27 mouse cellular contexts compared by ENCODE assay signal in genomic region chr10:129577066-129577465, GRCm38 (mm10). TPM values are rescaled to one million over a fixed set of nuclear protein-coding genes. Genes with fewer than 3 reads are reported as not detected.
DNase-seq lines count a peak whose midpoint lies in the region; ATAC-seq lines count a peak whose summit lies in the region.
"Had no signal": no experiment of that assay in that cellular context is flagged by ENCODE, and none has a peak within 500 bp of the region (broad histone marks: within the 10 kb centered on the region; RNA-seq: fewer than 3 reads in every experiment).

No protein-coding gene starts in this region.

- H3K9ac ChIP-seq in hindbrain, embryonic 11.5 days (ENCODE audit: low read depth, low read length) = no peak overlapping the region
- H3K9ac ChIP-seq in hindbrain, embryonic 16.5 days (ENCODE audit: low read depth, low read length) = no peak overlapping the region
- H3K9ac ChIP-seq in midbrain, embryonic 14.5 days (replicated peaks; ENCODE audit: low read length) = no peak overlapping the region
- no peak overlapping the region for H3K9ac ChIP-seq in midbrain, embryonic 16.5 days (ENCODE audit: low read depth, low read length)
- H3K9ac ChIP-seq: embryonic facial prominence, embryonic 12.5 days; forebrain, postnatal 0 days; hindbrain, embryonic 13.5 days had no signal

- DNase-seq in hindbrain, embryonic 11.5 days (ENCODE audit: low spot score) = peak; percentile 1
- peak; percentile 41 for DNase-seq in midbrain, embryonic 14.5 days
- DNase-seq in retina, postnatal 1 day = peak; percentile 3
- DNase-seq in embryo, embryonic 9.5 days (ENCODE audit: extremely low spot score) = no peak
- DNase-seq: adrenal gland, postnatal 10 days; cerebellum, adult 18-20 months; cerebellum, postnatal 10 days; embryo, embryonic 11 days; forebrain, postnatal 0 days; gastrocnemius, postnatal 14 days; heart, adult 2 months had no signal

- H3K4me1 ChIP-seq in hindbrain, embryonic 11.5 days (replicated peaks; ENCODE audit: control insufficient read depth, insufficient read depth, low read length) = no peaks in the 10 kb centered on the region
- no peaks in the 10 kb centered on the region for H3K4me1 ChIP-seq in hindbrain, embryonic 16.5 days (ENCODE audit: control insufficient read depth, insufficient read depth, low read depth, low read length)
- H3K4me1 ChIP-seq in midbrain, embryonic 14.5 days (ENCODE audit: control insufficient read depth, insufficient read depth, low read length) = no peaks in the 10 kb centered on the region
- no peaks in the 10 kb centered on the region for H3K4me1 ChIP-seq in midbrain, embryonic 16.5 days (ENCODE audit: control insufficient read depth, insufficient read depth, low read length)
- H3K4me1 ChIP-seq: embryonic facial prominence, embryonic 12.5 days; hindbrain, embryonic 13.5 days had no signal

- no peaks in the 10 kb centered on the region for H3K36me3 ChIP-seq in hindbrain, embryonic 11.5 days (ENCODE audit: control insufficient read depth, insufficient read depth, low read length)
- no peaks in the 10 kb centered on the region for H3K36me3 ChIP-seq in hindbrain, embryonic 16.5 days (ENCODE audit: control insufficient read depth, insufficient read depth, low read length)
- H3K36me3 ChIP-seq in midbrain, embryonic 14.5 days (ENCODE audit: control insufficient read depth, insufficient read depth, low read length) = no peaks in the 10 kb centered on the region
- no peaks in the 10 kb centered on the region for H3K36me3 ChIP-seq in midbrain, embryonic 16.5 days (ENCODE audit: control insufficient read depth, insufficient read depth, low read length)
- H3K36me3 ChIP-seq: embryonic facial prominence, embryonic 12.5 days; hindbrain, embryonic 13.5 days had no signal

- no peak overlapping the region for H3K4me3 ChIP-seq in hindbrain, embryonic 11.5 days (ENCODE audit: low read depth, low read length)
- no peak overlapping the region for H3K4me3 ChIP-seq in hindbrain, embryonic 16.5 days (ENCODE audit: low read length)
- no peak overlapping the region for H3K4me3 ChIP-seq in midbrain, embryonic 14.5 days (replicated peaks; ENCODE audit: low read depth, low read length)
- H3K4me3 ChIP-seq in midbrain, embryonic 16.5 days (ENCODE audit: low read depth, low read length) = no peak overlapping the region
- H3K4me3 ChIP-seq: embryonic facial prominence, embryonic 12.5 days; heart, adult 2 months; hindbrain, embryonic 13.5 days had no signal

- no peak overlapping the region for H3K4me2 ChIP-seq in hindbrain, embryonic 11.5 days (replicated peaks; ENCODE audit: low read depth, low read length)
- H3K4me2 ChIP-seq in hindbrain, embryonic 16.5 days (ENCODE audit: low read length) = no peak overlapping the region
- H3K4me2 ChIP-seq in midbrain, embryonic 14.5 days (ENCODE audit: low read length) = no peak overlapping the region
- no peak overlapping the region for H3K4me2 ChIP-seq in midbrain, embryonic 16.5 days (ENCODE audit: low read length)
- H3K4me2 ChIP-seq: embryonic facial prominence, embryonic 12.5 days; heart, embryonic 11.5 days; hindbrain, embryonic 13.5 days had no signal

- no peak overlapping the region for H3K27ac ChIP-seq in hindbrain, embryonic 11.5 days (ENCODE audit: low read depth, low read length)
- H3K27ac ChIP-seq in hindbrain, embryonic 16.5 days (ENCODE audit: low read depth, low read length) = no peak overlapping the region
- no peak overlapping the region for H3K27ac ChIP-seq in midbrain, embryonic 14.5 days (replicated peaks; ENCODE audit: low read depth, low read length)
- H3K27ac ChIP-seq in midbrain, embryonic 16.5 days (ENCODE audit: low read length) = no peak overlapping the region
- H3K27ac ChIP-seq: embryonic facial prominence, embryonic 12.5 days; heart, adult 2 months; hindbrain, embryonic 13.5 days had no signal

- WGBS in hindbrain, embryonic 11.5 days = 62% methylated on average over 1 of the region's 1 CpGs
- 45% methylated on average over 1 of the region's 1 CpGs for WGBS in hindbrain, embryonic 16.5 days
- WGBS in midbrain, embryonic 14.5 days = 46% methylated on average over 1 of the region's 1 CpGs
- WGBS in midbrain, embryonic 16.5 days = 62% methylated on average over 1 of the region's 1 CpGs

- H3K9me3 ChIP-seq in hindbrain, embryonic 11.5 days (ENCODE audit: control insufficient read depth, low read length) = no peaks in the 10 kb centered on the region
- H3K9me3 ChIP-seq in hindbrain, embryonic 16.5 days (ENCODE audit: control insufficient read depth, low read length) = no peaks in the 10 kb centered on the region
- no peaks in the 10 kb centered on the region for H3K9me3 ChIP-seq in midbrain, embryonic 14.5 days (ENCODE audit: control insufficient read depth, low read length)
- no peaks in the 10 kb centered on the region for H3K9me3 ChIP-seq in midbrain, embryonic 16.5 days (replicated peaks; ENCODE audit: control insufficient read depth, low read length, poor library complexity, severe bottlenecking)
- H3K9me3 ChIP-seq: embryonic facial prominence, embryonic 12.5 days; hindbrain, embryonic 13.5 days had no signal

- no peaks in the 10 kb centered on the region for H3K27me3 ChIP-seq in hindbrain, embryonic 11.5 days (ENCODE audit: control insufficient read depth, insufficient read depth, low read length)
- no peaks in the 10 kb centered on the region for H3K27me3 ChIP-seq in hindbrain, embryonic 16.5 days (replicated peaks; ENCODE audit: control insufficient read depth, insufficient read depth, low read length)
- H3K27me3 ChIP-seq in midbrain, embryonic 14.5 days (ENCODE audit: control insufficient read depth, insufficient read depth, low read length) = no peaks in the 10 kb centered on the region
- no peaks in the 10 kb centered on the region for H3K27me3 ChIP-seq in midbrain, embryonic 16.5 days (ENCODE audit: control insufficient read depth, insufficient read depth, low read depth, low read length)
- H3K27me3 ChIP-seq: embryonic facial prominence, embryonic 12.5 days; hindbrain, embryonic 13.5 days had no signal

- no peak for ATAC-seq in hindbrain, embryonic 11.5 days (ENCODE audit: low FRiP score)
- ATAC-seq in hindbrain, embryonic 16.5 days = no peak
- no peak for ATAC-seq in midbrain, embryonic 14.5 days (ENCODE audit: low FRiP score, low TSS enrichment)
- ATAC-seq in midbrain, embryonic 16.5 days = no peak
- no peak for ATAC-seq in megakaryocyte, adult 5-6 weeks (ENCODE audit: poor library complexity, severe bottlenecking)
- ATAC-seq: forebrain, postnatal 0 days; inflammation-experienced regulatory T-cells, adult 6 months had no signal

RNA-seq across cellular contexts. Expression of gene Olfr794, which starts 9.6 kb away (rescaled TPM):
- not detected in 2 replicates for polyA plus RNA-seq in hindbrain, embryonic 11.5 days (2014; fragmentation: Nextera tagmentation; extraction: Ambion mirVana)
- polyA plus RNA-seq in hindbrain, embryonic 16.5 days (2015; fragmentation: Nextera tagmentation; extraction: Ambion mirVana) = not detected in 2 replicates
- not detected in 2 replicates for polyA plus RNA-seq in midbrain, embryonic 14.5 days (2014; fragmentation: Nextera tagmentation; extraction: Ambion mirVana)
- not detected in 2 replicates for polyA plus RNA-seq in midbrain, embryonic 16.5 days (2015; fragmentation: Nextera tagmentation; extraction: Ambion mirVana)
- total RNA-seq in megakaryocyte, adult 5-6 weeks (2015) = not detected in 2 replicates
- not detected in 2 replicates for total RNA-seq in megakaryocyte, adult 5-6 weeks (2017)
- total RNA-seq: adrenal gland, postnatal 10 days; adrenal gland, postnatal 4 days; common myeloid progenitor, adult 5-6 weeks; forebrain, postnatal 0 days; gastrocnemius, adult 18-20 months; gastrocnemius, postnatal 14 days; heart, adult 2 months; heart, postnatal 25 days; MEL had no signal
- polyA plus RNA-seq: C2C12; embryonic facial prominence, embryonic 12.5 days; forebrain, embryonic 11.5 days; forebrain, postnatal 0 days; gonadal fat pad, adult 2 months; heart, adult 2 months; heart, embryonic 11.5 days; heart, embryonic 16.5 days; hindbrain, embryonic 13.5 days; inflammation-experienced regulatory T-cells, adult 6 months had no signal

RNA-seq across cellular contexts. Expression of gene Olfr796, which starts 35.3 kb away (rescaled TPM):
- not detected in 2 replicates for polyA plus RNA-seq in hindbrain, embryonic 11.5 days (2014; fragmentation: Nextera tagmentation; extraction: Ambion mirVana)
- not detected in 2 replicates for polyA plus RNA-seq in hindbrain, embryonic 16.5 days (2015; fragmentation: Nextera tagmentation; extraction: Ambion mirVana)
- polyA plus RNA-seq in midbrain, embryonic 14.5 days (2014; fragmentation: Nextera tagmentation; extraction: Ambion mirVana) = not detected in 2 replicates
- not detected in 2 replicates for polyA plus RNA-seq in midbrain, embryonic 16.5 days (2015; fragmentation: Nextera tagmentation; extraction: Ambion mirVana)
- not detected in 2 replicates for total RNA-seq in megakaryocyte, adult 5-6 weeks (2015)
- total RNA-seq in megakaryocyte, adult 5-6 weeks (2017) = not detected in 2 replicates
- total RNA-seq: adrenal gland, postnatal 10 days; adrenal gland, postnatal 4 days; common myeloid progenitor, adult 5-6 weeks; forebrain, postnatal 0 days; gastrocnemius, adult 18-20 months; gastrocnemius, postnatal 14 days; heart, adult 2 months; heart, postnatal 25 days; MEL had no signal
- polyA plus RNA-seq: C2C12; embryonic facial prominence, embryonic 12.5 days; forebrain, embryonic 11.5 days; forebrain, postnatal 0 days; gonadal fat pad, adult 2 months; heart, adult 2 months; heart, embryonic 11.5 days; heart, embryonic 16.5 days; hindbrain, embryonic 13.5 days; inflammation-experienced regulatory T-cells, adult 6 months had no signal

RNA-seq across cellular contexts. Expression of gene Olfr792, which starts 38.1 kb away (rescaled TPM):
- not detected in 2 replicates for polyA plus RNA-seq in hindbrain, embryonic 11.5 days (2014; fragmentation: Nextera tagmentation; extraction: Ambion mirVana)
- not detected in 2 replicates for polyA plus RNA-seq in hindbrain, embryonic 16.5 days (2015; fragmentation: Nextera tagmentation; extraction: Ambion mirVana)
- polyA plus RNA-seq in midbrain, embryonic 14.5 days (2014; fragmentation: Nextera tagmentation; extraction: Ambion mirVana) = not detected in 2 replicates
- polyA plus RNA-seq in midbrain, embryonic 16.5 days (2015; fragmentation: Nextera tagmentation; extraction: Ambion mirVana) = not detected in 2 replicates
- not detected in 2 replicates for total RNA-seq in megakaryocyte, adult 5-6 weeks (2015)
- not detected in 2 replicates for total RNA-seq in megakaryocyte, adult 5-6 weeks (2017)
- total RNA-seq: adrenal gland, postnatal 10 days; adrenal gland, postnatal 4 days; common myeloid progenitor, adult 5-6 weeks; forebrain, postnatal 0 days; gastrocnemius, adult 18-20 months; gastrocnemius, postnatal 14 days; heart, adult 2 months; heart, postnatal 25 days; MEL had no signal
- polyA plus RNA-seq: C2C12; embryonic facial prominence, embryonic 12.5 days; forebrain, embryonic 11.5 days; forebrain, postnatal 0 days; gonadal fat pad, adult 2 months; heart, adult 2 months; heart, embryonic 11.5 days; heart, embryonic 16.5 days; hindbrain, embryonic 13.5 days; inflammation-experienced regulatory T-cells, adult 6 months had no signal

RNA-seq across cellular contexts. Expression of gene Olfr798, which starts 50.7 kb away (rescaled TPM):
- not detected in 2 replicates for polyA plus RNA-seq in hindbrain, embryonic 11.5 days (2014; fragmentation: Nextera tagmentation; extraction: Ambion mirVana)
- polyA plus RNA-seq in hindbrain, embryonic 16.5 days (2015; fragmentation: Nextera tagmentation; extraction: Ambion mirVana) = not detected in 2 replicates
- not detected in 2 replicates for polyA plus RNA-seq in midbrain, embryonic 14.5 days (2014; fragmentation: Nextera tagmentation; extraction: Ambion mirVana)
- not detected in 2 replicates for polyA plus RNA-seq in midbrain, embryonic 16.5 days (2015; fragmentation: Nextera tagmentation; extraction: Ambion mirVana)
- not detected in 2 replicates for total RNA-seq in megakaryocyte, adult 5-6 weeks (2015)
- not detected in 2 replicates for total RNA-seq in megakaryocyte, adult 5-6 weeks (2017)
- total RNA-seq: adrenal gland, postnatal 10 days; adrenal gland, postnatal 4 days; common myeloid progenitor, adult 5-6 weeks; forebrain, postnatal 0 days; gastrocnemius, adult 18-20 months; gastrocnemius, postnatal 14 days; heart, adult 2 months; heart, postnatal 25 days; MEL had no signal
- polyA plus RNA-seq: C2C12; embryonic facial prominence, embryonic 12.5 days; forebrain, embryonic 11.5 days; forebrain, postnatal 0 days; gonadal fat pad, adult 2 months; heart, adult 2 months; heart, embryonic 11.5 days; heart, embryonic 16.5 days; hindbrain, embryonic 13.5 days had no signal

RNA-seq across cellular contexts. Expression of gene Olfr791, which starts 55.5 kb away (rescaled TPM):
- polyA plus RNA-seq in hindbrain, embryonic 11.5 days (2014; fragmentation: Nextera tagmentation; extraction: Ambion mirVana) = not detected in 2 replicates
- not detected in 2 replicates for polyA plus RNA-seq in hindbrain, embryonic 16.5 days (2015; fragmentation: Nextera tagmentation; extraction: Ambion mirVana)
- not detected in 2 replicates for polyA plus RNA-seq in midbrain, embryonic 14.5 days (2014; fragmentation: Nextera tagmentation; extraction: Ambion mirVana)
- not detected in 2 replicates for polyA plus RNA-seq in midbrain, embryonic 16.5 days (2015; fragmentation: Nextera tagmentation; extraction: Ambion mirVana)
- total RNA-seq in megakaryocyte, adult 5-6 weeks (2015) = not detected in 2 replicates
- not detected in 2 replicates for total RNA-seq in megakaryocyte, adult 5-6 weeks (2017)
- total RNA-seq: adrenal gland, postnatal 10 days; adrenal gland, postnatal 4 days; common myeloid progenitor, adult 5-6 weeks; forebrain, postnatal 0 days; gastrocnemius, adult 18-20 months; gastrocnemius, postnatal 14 days; heart, adult 2 months; heart, postnatal 25 days; MEL had no signal
- polyA plus RNA-seq: C2C12; embryonic facial prominence, embryonic 12.5 days; forebrain, embryonic 11.5 days; forebrain, postnatal 0 days; gonadal fat pad, adult 2 months; heart, adult 2 months; heart, embryonic 11.5 days; heart, embryonic 16.5 days; hindbrain, embryonic 13.5 days; inflammation-experienced regulatory T-cells, adult 6 months had no signal
